Mouse (Mus musculus) heart, adult 11 months (tissue): ENCODE results near the gene Phrf1.

Experiments
- DNase-seq: peaks from one replicate; pipeline ENCODE4 v3.0.0; 2022

The Phrf1 gene

DNA sequence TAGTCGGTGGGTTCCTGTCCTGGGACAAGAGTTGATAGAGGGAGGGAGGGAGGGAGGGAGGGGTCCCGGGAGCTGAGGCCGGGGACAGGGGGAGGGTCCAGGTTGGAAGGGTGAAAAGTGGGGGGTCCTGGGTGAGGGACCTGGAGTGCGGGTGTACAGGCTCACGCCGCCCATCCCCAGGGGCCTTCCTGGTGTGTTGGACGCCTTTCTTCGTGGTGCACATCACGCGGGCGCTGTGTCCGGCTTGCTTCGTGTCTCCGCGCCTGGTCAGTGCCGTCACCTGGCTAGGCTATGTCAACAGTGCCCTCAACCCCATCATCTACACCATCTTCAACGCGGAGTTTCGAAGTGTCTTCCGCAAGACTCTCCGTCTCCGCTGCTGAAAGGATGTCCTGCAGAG is 65.9 kb downstream of the Phrf1 start:
- DNase-seq: no peak

- DNase-seq: no peak
Measured at GRCm38 (mm10) chr7:141297926-141298650, 69.5 kb downstream of the Phrf1 start.

- DNase-seq: no peak
Measured at GRCm38 (mm10) chr7:141299175-141299574, 70.6 kb downstream of the Phrf1 start.

- no peak for DNase-seq
Measured at GRCm38 (mm10) chr7:141301386-141301785, 72.8 kb downstream of the Phrf1 start.

- DNase-seq: no peak
Measured at GRCm38 (mm10) chr7:141302702-141303268, 74.2 kb downstream of the Phrf1 start.

GRCm38 (mm10) chr7:141304537-141304936 is 76.0 kb downstream of the Phrf1 start:
- DNase-seq: no peak
